Mouse (Mus musculus) heart, postnatal 0 days (tissue): ENCODE data around the gene Nrm. TPM values are rescaled to one million over a fixed set of nuclear protein-coding genes. Genes with fewer than 3 reads are reported as not detected.

Experiments
- ATAC-seq: fragments of 200-750 bp; cut with Nextera tagmentation; 2 replicates; pipeline ENCODE4 v1.8.0; 2017; ENCODE audit warnings: low read depth, moderate number of reproducible peaks, moderate library complexity; ENCODE audit not compliant: insufficient read depth
- DNase-seq: peaks from one replicate; pipeline ENCODE4 v3.0.0-alpha.2; 2016; ENCODE audit warnings: low spot score
- H3K27ac ChIP-seq: fragments of 300-500 bp; sonication (generic); 2 replicates; pipeline ENCODE4 v1.5.1; 2014; ENCODE audit warnings: low read depth, mild to moderate bottlenecking
- H3K27me3 ChIP-seq: fragments of 300-500 bp; sonication (generic); 2 replicates; pipeline ENCODE4 v1.6.1; 2014; ENCODE audit warnings: low read length, mixed read lengths; ENCODE audit not compliant: control insufficient read depth, insufficient read depth
- H3K36me3 ChIP-seq: fragments of 300-500 bp; sonication (generic); replicated peaks from 2 replicates; pipeline ENCODE4 v1.6.1; 2014; ENCODE audit warnings: low read length, mixed read lengths; ENCODE audit not compliant: control insufficient read depth, insufficient read depth
- H3K4me1 ChIP-seq: fragments of 300-500 bp; sonication (generic); 2 replicates; pipeline ENCODE4 v1.6.1; 2014; ENCODE audit warnings: antibody characterized with exemption; ENCODE audit not compliant: control insufficient read depth, insufficient read depth
- H3K4me2 ChIP-seq: fragments of 300-500 bp; sonication (generic); 2 replicates; pipeline ENCODE4 v1.6.1; 2014; ENCODE audit warnings: low read depth, mild to moderate bottlenecking, low read length, moderate library complexity
- H3K4me3 ChIP-seq: fragments of 300-500 bp; sonication (generic); 2 replicates; pipeline ENCODE4 v1.5.1; 2014; ENCODE audit warnings: low read depth, low read length
- H3K9ac ChIP-seq: fragments of 300-500 bp; sonication (generic); replicated peaks from 2 replicates; pipeline ENCODE4 v1.6.1; 2014; ENCODE audit warnings: low read depth, low read length, mixed read lengths
- H3K9me3 ChIP-seq: fragments of 300-500 bp; sonication (generic); replicated peaks from 2 replicates; pipeline ENCODE4 v1.6.1; 2016; ENCODE audit warnings: low read length; ENCODE audit not compliant: control insufficient read depth
- CTCF ChIP-seq: IDR thresholded peaks from 2 replicates; pipeline ENCODE4 v1.5.1; 2016; ENCODE audit warnings: antibody characterized with exemption, control low read depth, low read depth
- EP300 ChIP-seq: IDR thresholded peaks from 2 replicates; pipeline ENCODE4 v1.6.1; 2016; ENCODE audit warnings: antibody characterized with exemption, low read depth
- WGBS: fragments of 180-500 bp; shearing (Covaris S2); extraction: QIAGEN DNeasy Blood & Tissue Kit; methylation state at CpG from one replicate; pipeline ENCODE4 v1.1.7; 2014; 5-methylcytosine and 5-hydroxymethylcytosine counted together
- polyA plus RNA-seq: library from polyadenylated mRNA; unstranded; fragments of >200 nt; fragmentation: Nextera tagmentation; extraction: Ambion mirVana; gene quantifications from 2 replicates; pipeline ENCODE4 v1.2.1, GENCODE M21; 2015
- total RNA-seq: library from RNA; depleted of rRNA; stranded (reverse); fragments of >200 nt; gene quantifications from 2 replicates; pipeline ENCODE4 v1.2.3, GENCODE M21; 2014; ENCODE audit warnings: low replicate concordance

The Nrm gene
- total and polyA plus RNA-seq, 2 experiments from 2014 or later: 16.1 to 18.0 TPM

DNA sequence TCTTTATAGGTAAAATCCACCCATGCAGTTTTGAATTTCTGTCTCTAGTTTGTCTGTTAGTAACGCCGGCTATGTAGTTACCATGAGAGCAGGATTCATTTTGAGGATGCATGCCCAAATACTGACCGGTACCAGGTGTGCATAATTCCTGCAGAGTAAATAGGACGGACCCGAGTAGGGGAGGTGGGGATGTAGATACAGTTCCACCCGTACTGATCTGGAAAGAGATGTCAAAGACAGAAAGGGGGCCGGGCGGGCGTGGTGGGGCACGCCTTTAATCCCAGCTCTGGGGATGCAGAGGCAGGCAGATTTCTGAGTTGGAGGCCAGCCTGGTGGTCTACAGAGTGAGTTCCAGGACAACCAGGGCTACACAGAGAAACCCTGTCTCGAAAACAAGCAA lies 19.1 kb upstream of the Nrm start:
- Histone ChIP-seq H3K36me3 (peaks cover 19% of the 10 kb centered on the region), H3K9ac (peak overlapping the region; percentile 49), H3K4me2 (peak overlapping the region; percentile 84), H3K4me1 (peaks cover 13% of the 10 kb centered on the region), H3K4me3 (peak overlapping the region; percentile 70), H3K9me3 (no peaks in the 10 kb centered on the region), H3K27ac (peak overlapping the region; percentile 80), H3K27me3 (no peaks in the 10 kb centered on the region)
- DNase-seq (no peak), ATAC-seq (no peak)
- TF ChIP-seq CTCF: no peak
- no peak for TF ChIP-seq EP300
- 16% methylated on average over 11 of the region's 11 CpGs for WGBS

DNA sequence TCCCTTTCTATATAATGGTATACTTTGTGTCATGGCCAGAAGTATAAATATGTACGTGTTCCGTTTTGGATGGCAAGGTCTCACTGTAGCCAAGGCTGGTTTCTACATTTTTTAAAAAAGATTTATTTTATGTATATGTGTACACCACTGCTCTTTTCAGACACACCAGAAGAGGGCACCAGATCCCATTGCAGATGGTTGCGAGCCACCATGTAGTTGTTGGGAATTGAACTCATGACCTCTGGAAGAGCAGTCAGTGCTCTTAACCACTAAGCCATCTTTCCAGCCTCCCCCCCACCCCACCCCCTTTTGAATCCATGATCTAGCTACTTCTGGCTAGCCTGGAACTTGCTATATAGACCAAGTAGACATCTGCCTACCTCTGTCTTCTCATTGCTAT lies 17.6 kb upstream of the Nrm start:
- no peak overlapping the region for H3K9ac ChIP-seq
- no peak overlapping the region for H3K4me2 ChIP-seq
- WGBS: 96% methylated on average over 3 of the region's 3 CpGs
- no peak for ATAC-seq
- no peaks in the 10 kb centered on the region for H3K27me3 ChIP-seq
- no peak overlapping the region for H3K27ac ChIP-seq
- no peak overlapping the region for H3K4me3 ChIP-seq
- H3K36me3 ChIP-seq: peaks cover 34% of the 10 kb centered on the region
- H3K9me3 ChIP-seq: no peaks in the 10 kb centered on the region
- DNase-seq: no peak
- peaks cover 13% of the 10 kb centered on the region for H3K4me1 ChIP-seq
- no peak for TF ChIP-seq EP300
- TF ChIP-seq CTCF: peak; percentile 15

DNA sequence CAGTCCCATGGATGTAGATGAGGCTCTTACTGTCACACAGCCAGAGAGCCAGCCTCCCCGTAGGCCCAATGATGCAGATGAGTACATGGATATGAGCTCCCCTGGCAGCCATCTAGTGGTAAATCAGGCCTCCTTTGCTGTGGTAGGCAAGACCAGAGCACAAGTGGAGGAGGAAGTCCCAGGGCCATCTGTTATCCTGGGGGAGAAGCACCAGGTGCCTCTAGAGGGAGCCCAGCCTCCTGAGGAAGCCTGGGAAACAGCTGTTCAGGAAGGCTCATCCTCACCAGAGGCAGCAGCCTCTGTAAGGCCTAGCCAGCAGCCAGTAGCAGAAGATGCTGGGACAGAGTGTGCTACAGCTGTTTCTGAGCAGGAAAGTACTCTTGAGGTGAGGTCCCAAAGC lies 13.0 kb upstream of the Nrm start:
- WGBS: 33% methylated on average over 1 of the region's 1 CpGs
- Histone ChIP-seq H3K4me1 (no peaks in the 10 kb centered on the region), H3K36me3 (peaks cover 78% of the 10 kb centered on the region), H3K4me3 (no peak overlapping the region), H3K27me3 (no peaks in the 10 kb centered on the region), H3K4me2 (no peak overlapping the region), H3K27ac (no peak overlapping the region), H3K9ac (no peak overlapping the region), H3K9me3 (no peaks in the 10 kb centered on the region)
- TF ChIP-seq CTCF (peak; percentile 34), EP300 (no peak)
- ATAC-seq: peak; percentile 58; the same call in 1 of the 2 replicates
- DNase-seq: no peak

DNA sequence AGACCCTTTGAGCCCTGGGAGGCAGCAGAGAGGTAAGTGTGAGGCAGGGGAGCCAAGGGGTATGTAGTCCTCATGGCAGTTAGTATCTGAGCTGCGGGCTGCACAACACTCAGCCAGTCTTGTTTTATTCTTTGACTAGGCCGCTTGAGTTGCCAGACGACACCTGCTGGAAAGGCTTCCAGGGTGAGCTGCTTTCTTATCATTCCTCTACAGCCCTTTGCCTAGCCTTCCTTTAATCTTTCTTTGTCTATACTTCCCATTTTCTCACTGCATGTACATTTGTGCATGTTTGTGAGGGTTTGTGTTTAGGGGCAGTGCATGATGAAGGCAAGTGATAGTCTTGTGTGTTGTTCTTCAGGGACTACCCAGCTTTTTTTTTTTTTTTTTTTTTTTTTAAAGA lies 10.1 kb upstream of the Nrm start:
- 73% methylated on average over 3 of the region's 3 CpGs for WGBS
- DNase-seq: no peak
- ATAC-seq: no peak
- H3K9ac ChIP-seq: no peak overlapping the region
- H3K4me3 ChIP-seq: no peak overlapping the region
- H3K4me1 ChIP-seq: no peaks in the 10 kb centered on the region
- H3K4me2 ChIP-seq: no peak overlapping the region
- TF ChIP-seq EP300 (no peak), CTCF (no peak)
- H3K9me3 ChIP-seq: no peaks in the 10 kb centered on the region
- H3K36me3 ChIP-seq: peaks cover 83% of the 10 kb centered on the region
- H3K27ac ChIP-seq: no peak overlapping the region
- H3K27me3 ChIP-seq: no peaks in the 10 kb centered on the region

DNA sequence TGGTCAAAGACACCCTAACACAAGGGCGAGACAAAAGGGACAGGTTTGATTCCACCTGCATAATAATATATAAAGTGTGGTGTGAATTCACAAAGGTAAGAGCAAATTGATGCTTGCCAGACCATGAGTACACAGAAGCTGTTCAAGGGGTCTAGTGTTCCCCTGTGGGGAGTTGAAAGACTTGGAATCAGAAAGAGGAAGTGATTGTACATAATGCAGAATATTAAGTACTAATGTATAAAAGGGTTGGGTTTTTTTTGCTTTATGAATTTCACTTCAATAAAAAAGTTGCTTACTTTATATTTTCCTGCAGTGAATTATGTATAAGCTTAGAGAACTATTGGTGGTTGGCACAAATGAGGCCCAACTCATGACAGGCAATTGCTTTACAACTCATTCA lies 1.7 kb upstream of the Nrm start:
- Histone ChIP-seq H3K4me3 (no peak overlapping the region), H3K9me3 (no peaks in the 10 kb centered on the region), H3K36me3 (peaks cover 26% of the 10 kb centered on the region), H3K27me3 (no peaks in the 10 kb centered on the region), H3K9ac (no peak overlapping the region), H3K4me1 (peaks cover 10% of the 10 kb centered on the region; the same call in 1 of the 2 replicates), H3K27ac (no peak overlapping the region), H3K4me2 (no peak overlapping the region)
- ATAC-seq (no peak), DNase-seq (no peak)
- TF ChIP-seq EP300 (no peak), CTCF (no peak)
- WGBS: 93% methylated on average over 1 of the region's 1 CpGs

DNA sequence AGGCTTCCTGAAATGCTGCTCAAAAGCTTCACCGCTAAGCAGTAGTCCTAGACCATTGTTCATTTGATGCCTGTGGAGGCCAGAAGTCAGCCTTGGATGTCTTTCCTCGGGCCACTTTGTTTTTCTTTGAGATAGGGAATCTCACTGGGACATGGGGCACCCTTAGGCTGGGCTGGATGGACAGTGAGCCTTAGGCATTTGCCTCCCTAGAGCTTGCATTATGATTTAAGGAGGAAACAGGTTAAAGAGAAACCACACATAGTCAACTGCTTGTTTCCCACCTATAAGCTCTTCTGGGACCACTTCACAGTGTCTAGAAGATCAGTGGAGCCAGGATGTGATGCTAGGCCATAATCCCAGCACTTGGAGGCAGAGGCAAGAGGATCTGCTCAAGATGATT lies 1.3 kb upstream of the Nrm start:
- TF ChIP-seq CTCF: no peak
- no peak for TF ChIP-seq EP300
- no peak for DNase-seq
- no peak overlapping the region for H3K4me2 ChIP-seq
- no peaks in the 10 kb centered on the region for H3K9me3 ChIP-seq
- H3K27me3 ChIP-seq: no peaks in the 10 kb centered on the region
- H3K4me3 ChIP-seq: no peak overlapping the region
- H3K9ac ChIP-seq: no peak overlapping the region
- no peak for ATAC-seq
- H3K36me3 ChIP-seq: peaks cover 21% of the 10 kb centered on the region
- 38% methylated on average over 2 of the region's 2 CpGs for WGBS
- no peak overlapping the region for H3K27ac ChIP-seq
- peaks cover 10% of the 10 kb centered on the region; the same call in 1 of the 2 replicates for H3K4me1 ChIP-seq
